Mouse (Mus musculus): ENCODE data around the gene Pcid2. TPM values are rescaled to one million over a fixed set of nuclear protein-coding genes. Genes with fewer than 3 reads are reported as not detected.

Gene Pcid2
- polyA plus RNA-seq, 1 experiment from 2014 or later: 28.3 TPM

- ChIA-PET POLR2A (no interaction called here), CTCF (no interaction called here)
- H3K27me3 ChIP-seq: peaks cover 43% of the 10 kb centered on the region
- no peak for TF ChIP-seq CTCF (IDR thresholded peaks at IDR 0.05)
- ATAC-seq (no peak), DNase-seq (ENCODE audit: low read depth, low spot score) (no peak)
- in situ Hi-C loops (cut with MboI; ENCODE audit: low pct_unique_long_range_greater_than_20kb): no loop called here
Observed at GRCm38 (mm10) chr8:13037569-13037968, 67.7 kb downstream of the Pcid2 start.

GRCm38 (mm10) chr8:13037015-13037414, 68.2 kb downstream of the Pcid2 start, which contains the start of gene F10:
Gene F10, plus strand, starts transcription at chr8:13037308.
- CTCF ChIA-PET: no interaction called here
- POLR2A ChIA-PET: no interaction called here
- ATAC-seq: no peak
- TF ChIP-seq CTCF (IDR thresholded peaks at IDR 0.05): no peak
- in situ Hi-C loops (cut with MboI; ENCODE audit: low pct_unique_long_range_greater_than_20kb): no loop called here
- H3K27me3 ChIP-seq: peaks cover 38% of the 10 kb centered on the region
- no peak for DNase-seq (ENCODE audit: low read depth, low spot score)

- no peak for TF ChIP-seq CTCF (IDR thresholded peaks at IDR 0.05)
- POLR2A ChIA-PET: no interaction called here
- ATAC-seq: no peak
- peaks cover 37% of the 10 kb centered on the region for H3K27me3 ChIP-seq
- in situ Hi-C loops (cut with MboI; ENCODE audit: low pct_unique_long_range_greater_than_20kb): no loop called here
- no peak for DNase-seq (ENCODE audit: low read depth, low spot score)
- CTCF ChIA-PET: no interaction called here
Observed at GRCm38 (mm10) chr8:13036346-13036812, 68.9 kb downstream of the Pcid2 start.

- H3K27me3 ChIP-seq: peaks cover 19% of the 10 kb centered on the region
- in situ Hi-C loops (cut with MboI; ENCODE audit: low pct_unique_long_range_greater_than_20kb): no loop called here
- POLR2A ChIA-PET: no interaction called here
- CTCF ChIA-PET: no interaction called here
- DNase-seq (ENCODE audit: low read depth, low spot score) (no peak), ATAC-seq (no peak)
- no peak for TF ChIP-seq CTCF (IDR thresholded peaks at IDR 0.05)
Observed at GRCm38 (mm10) chr8:13028482-13028881, 76.8 kb downstream of the Pcid2 start.

GRCm38 (mm10) chr8:13027615-13028014, 77.6 kb downstream of the Pcid2 start:
- DNase-seq (ENCODE audit: low read depth, low spot score) (no peak), ATAC-seq (no peak)
- CTCF ChIA-PET: no interaction called here
- no peak for TF ChIP-seq CTCF (IDR thresholded peaks at IDR 0.05)
- in situ Hi-C loops (cut with MboI; ENCODE audit: low pct_unique_long_range_greater_than_20kb): no loop called here
- POLR2A ChIA-PET: no interaction called here
- H3K27me3 ChIP-seq: peaks cover 22% of the 10 kb centered on the region

Other genes starting within 250 kb of the Pcid2 start
- gene Mcf2l, start 231.7 kb downstream of the Pcid2 start, polyA plus RNA-seq (2021): 6.8 TPM
- gene F7, start 79.4 kb downstream of the Pcid2 start, polyA plus RNA-seq (2021): not detected
- gene F10, start 68.2 kb downstream of the Pcid2 start, polyA plus RNA-seq (2021): not detected
- gene Proz, start 44.5 kb downstream of the Pcid2 start, polyA plus RNA-seq (2021): 0.13 TPM
- 112 TPM for gene Cul4a, start 162 bp upstream of the Pcid2 start, polyA plus RNA-seq (2021)
- gene Lamp1, start 53.7 kb upstream of the Pcid2 start, polyA plus RNA-seq (2021): 930 TPM
- 4.3 TPM for gene Grtp1, start 95.2 kb upstream of the Pcid2 start, polyA plus RNA-seq (2021)
- gene Adprhl1, start 148.7 kb upstream of the Pcid2 start, polyA plus RNA-seq (2021): 0.04 TPM
- 32.5 TPM for gene Dcun1d2, start 182.7 kb upstream of the Pcid2 start, polyA plus RNA-seq (2021)
- gene Tmco3, start 182.7 kb upstream of the Pcid2 start, polyA plus RNA-seq (2021): 93.8 TPM
- 169 TPM for gene Tfdp1, start 233.3 kb upstream of the Pcid2 start, polyA plus RNA-seq (2021)